Mouse (Mus musculus) midbrain, embryonic 11.5 days (tissue): ENCODE data around the gene Chrm3. TPM values are rescaled to one million over a fixed set of nuclear protein-coding genes. Genes with fewer than 3 reads are reported as not detected.

Experiments
- ATAC-seq: fragments of 200-750 bp; cut with Nextera tagmentation; 2 replicates; pipeline ENCODE4 v1.8.0; 2017; ENCODE audit warnings: moderate TSS enrichment, moderate library complexity; ENCODE audit not compliant: low FRiP score
- DNase-seq: peaks from one replicate; pipeline ENCODE4 v3.0.0; 2015; ENCODE audit warnings: low spot score; ENCODE audit errors: missing footprints
- H3K27ac ChIP-seq: fragments of 300-500 bp; sonication (generic); 2 replicates; pipeline ENCODE4 v1.5.1; 2014; ENCODE audit warnings: low read depth, low read length
- H3K27me3 ChIP-seq: fragments of 300-500 bp; sonication (generic); 2 replicates; pipeline ENCODE4 v1.6.1; 2014; ENCODE audit warnings: mild to moderate bottlenecking, low read length, moderate library complexity, mixed read lengths; ENCODE audit not compliant: control insufficient read depth, insufficient read depth
- H3K36me3 ChIP-seq: fragments of 300-500 bp; sonication (generic); 2 replicates; pipeline ENCODE4 v1.6.1; 2014; ENCODE audit warnings: mild to moderate bottlenecking, low read length, moderate library complexity, mixed read lengths; ENCODE audit not compliant: control insufficient read depth, insufficient read depth
- H3K4me1 ChIP-seq: fragments of 300-500 bp; sonication (generic); 2 replicates; pipeline ENCODE4 v1.6.1; 2014; ENCODE audit warnings: low read length; ENCODE audit not compliant: control insufficient read depth, insufficient read depth
- H3K4me2 ChIP-seq: fragments of 300-500 bp; sonication (generic); 2 replicates; pipeline ENCODE4 v1.6.1; 2014; ENCODE audit warnings: mild to moderate bottlenecking, moderate library complexity
- H3K4me3 ChIP-seq: fragments of 300-500 bp; sonication (generic); 2 replicates; pipeline ENCODE4 v1.5.1; 2014; ENCODE audit warnings: low read depth, low read length
- H3K9ac ChIP-seq: fragments of 300-500 bp; sonication (generic); 2 replicates; pipeline ENCODE4 v1.6.1; 2014; ENCODE audit warnings: low read length
- H3K9me3 ChIP-seq: fragments of 300-500 bp; sonication (generic); 2 replicates; pipeline ENCODE4 v1.6.1; 2016; ENCODE audit warnings: low read length; ENCODE audit not compliant: control insufficient read depth
- WGBS: fragments of 180-500 bp; shearing (Covaris S2); extraction: QIAGEN DNeasy Blood & Tissue Kit; methylation state at CpG from one replicate; pipeline ENCODE4 v1.1.7; 2014; 5-methylcytosine and 5-hydroxymethylcytosine counted together
- polyA plus RNA-seq: library from polyadenylated mRNA; unstranded; fragments of >200 nt; fragmentation: Nextera tagmentation; extraction: Ambion mirVana; gene quantifications from 2 replicates; pipeline ENCODE4 v1.2.1, GENCODE M21; 2014

Gene Chrm3
- polyA plus RNA-seq, 1 experiment from 2014 or later: 0.25 TPM

- Histone ChIP-seq H3K27me3 (no peaks in the 10 kb centered on the region), H3K4me2 (no peak overlapping the region), H3K27ac (no peak overlapping the region), H3K4me1 (no peaks in the 10 kb centered on the region), H3K4me3 (no peak overlapping the region), H3K9ac (no peak overlapping the region), H3K36me3 (no peaks in the 10 kb centered on the region), H3K9me3 (no peaks in the 10 kb centered on the region)
- ATAC-seq: no peak
- DNase-seq: no peak
- WGBS: 77% methylated on average over 1 of the region's 1 CpGs
Observed at GRCm38 (mm10) chr13:10244243-10244998, 116.2 kb downstream of the Chrm3 start.

- H3K36me3 ChIP-seq: no peaks in the 10 kb centered on the region
- no peaks in the 10 kb centered on the region for H3K4me1 ChIP-seq
- no peaks in the 10 kb centered on the region for H3K9me3 ChIP-seq
- H3K9ac ChIP-seq: no peak overlapping the region
- no peak overlapping the region for H3K4me3 ChIP-seq
- no peak for DNase-seq
- no peak overlapping the region for H3K27ac ChIP-seq
- WGBS: 90% methylated on average over 3 of the region's 3 CpGs
- H3K27me3 ChIP-seq: no peaks in the 10 kb centered on the region
- no peak for ATAC-seq
- H3K4me2 ChIP-seq: no peak overlapping the region
Observed at GRCm38 (mm10) chr13:10240238-10240637, 120.4 kb downstream of the Chrm3 start.

- Histone ChIP-seq H3K4me3 (no peak overlapping the region), H3K4me2 (no peak overlapping the region), H3K36me3 (no peaks in the 10 kb centered on the region), H3K9me3 (no peaks in the 10 kb centered on the region), H3K9ac (no peak overlapping the region), H3K27me3 (no peaks in the 10 kb centered on the region), H3K4me1 (no peaks in the 10 kb centered on the region), H3K27ac (no peak overlapping the region)
- WGBS: 82% methylated on average over 4 of the region's 4 CpGs
- DNase-seq: no peak
- ATAC-seq: no peak
Observed at GRCm38 (mm10) chr13:10239825-10240224, 120.8 kb downstream of the Chrm3 start.

- Histone ChIP-seq H3K27ac (no peak overlapping the region), H3K4me2 (no peak overlapping the region), H3K4me3 (no peak overlapping the region), H3K9ac (no peak overlapping the region), H3K9me3 (no peaks in the 10 kb centered on the region), H3K27me3 (no peaks in the 10 kb centered on the region), H3K36me3 (no peaks in the 10 kb centered on the region), H3K4me1 (no peaks in the 10 kb centered on the region)
- ATAC-seq (no peak), DNase-seq (no peak)
- 77% methylated on average over 2 of the region's 2 CpGs for WGBS
Observed at GRCm38 (mm10) chr13:10237616-10238015, 123.0 kb downstream of the Chrm3 start.

- H3K36me3 ChIP-seq: no peaks in the 10 kb centered on the region
- ATAC-seq: no peak
- WGBS: 95% methylated on average over 4 of the region's 4 CpGs
- H3K4me3 ChIP-seq: no peak overlapping the region
- H3K4me2 ChIP-seq: no peak overlapping the region
- H3K9ac ChIP-seq: no peak overlapping the region
- no peak for DNase-seq
- no peak overlapping the region for H3K27ac ChIP-seq
- H3K4me1 ChIP-seq: no peaks in the 10 kb centered on the region
- no peaks in the 10 kb centered on the region for H3K9me3 ChIP-seq
- no peaks in the 10 kb centered on the region for H3K27me3 ChIP-seq
Observed at GRCm38 (mm10) chr13:10236279-10236678, 124.4 kb downstream of the Chrm3 start.

- WGBS: 86% methylated on average over 5 of the region's 5 CpGs
Observed at GRCm38 (mm10) chr13:10235391-10236169, 125.1 kb downstream of the Chrm3 start.

GRCm38 (mm10) chr13:10220403-10220802 lies 140.2 kb downstream of the Chrm3 start:
- Histone ChIP-seq H3K4me1 (no peaks in the 10 kb centered on the region), H3K27ac (no peak overlapping the region), H3K27me3 (no peaks in the 10 kb centered on the region), H3K36me3 (no peaks in the 10 kb centered on the region), H3K4me2 (no peak overlapping the region), H3K4me3 (no peak overlapping the region), H3K9ac (no peak overlapping the region), H3K9me3 (no peaks in the 10 kb centered on the region)
- 85% methylated on average over 4 of the region's 4 CpGs for WGBS
- no peak for ATAC-seq
- no peak for DNase-seq

More at GRCm38 (mm10) chr13:10235391-10236169, 125.1 kb downstream of the Chrm3 start:
- no peak for ATAC-seq
- H3K9ac ChIP-seq: no peak overlapping the region
- H3K4me3 ChIP-seq: no peak overlapping the region
- no peaks in the 10 kb centered on the region for H3K9me3 ChIP-seq
- H3K4me1 ChIP-seq: no peaks in the 10 kb centered on the region
- no peaks in the 10 kb centered on the region for H3K27me3 ChIP-seq
- H3K4me2 ChIP-seq: no peak overlapping the region
- H3K27ac ChIP-seq: no peak overlapping the region
- no peaks in the 10 kb centered on the region for H3K36me3 ChIP-seq
- DNase-seq: no peak

GRCm38 (mm10) chr13:10212112-10212511 lies 148.5 kb downstream of the Chrm3 start:
- H3K9me3 ChIP-seq: no peaks in the 10 kb centered on the region
- no peak overlapping the region for H3K4me2 ChIP-seq
- DNase-seq: no peak
- no peaks in the 10 kb centered on the region for H3K27me3 ChIP-seq
- no peak overlapping the region for H3K4me3 ChIP-seq
- no peak for ATAC-seq
- WGBS: 89% methylated on average over 2 of the region's 2 CpGs
- H3K4me1 ChIP-seq: no peaks in the 10 kb centered on the region
- no peak overlapping the region for H3K9ac ChIP-seq
- no peaks in the 10 kb centered on the region for H3K36me3 ChIP-seq
- H3K27ac ChIP-seq: no peak overlapping the region

- DNase-seq: no peak
- 63% methylated on average over 1 of the region's 1 CpGs for WGBS
- no peak overlapping the region for H3K27ac ChIP-seq
Observed at GRCm38 (mm10) chr13:10210522-10211244, 150.0 kb downstream of the Chrm3 start.

More at GRCm38 (mm10) chr13:10210522-10211244, 150.0 kb downstream of the Chrm3 start:
- Histone ChIP-seq H3K4me1 (no peaks in the 10 kb centered on the region), H3K9ac (no peak overlapping the region), H3K9me3 (no peaks in the 10 kb centered on the region), H3K36me3 (no peaks in the 10 kb centered on the region), H3K27me3 (no peaks in the 10 kb centered on the region), H3K4me3 (no peak overlapping the region), H3K4me2 (no peak overlapping the region)
- ATAC-seq: no peak
